Mouse (Mus musculus): ENCODE measurements at regions not wholly inside any gene's neighbourhood (a gene's known extent, or its start where the extent isn't known, plus 50 kb on each side); places are given as distances from the start of the nearest gene placed in this dataset.

GRCm38 (mm10) chrX:97748251-97749016 is 371.4 kb upstream of the Eda2r start:
- DNase-seq = peak; percentile 4 to 14
- intact Hi-C loops (cut with DNase I) = no loop called here

GRCm38 (mm10) chrX:97744356-97744755 is 367.3 kb upstream of the Eda2r start:
- intact Hi-C loops (cut with DNase I) = no loop called here
- DNase-seq = no peak

- intact Hi-C loops (cut with DNase I) = no loop called here
- DNase-seq = no peak
Measured at GRCm38 (mm10) chrX:97724537-97724936, 347.5 kb upstream of the Eda2r start.

GRCm38 (mm10) chrX:97707851-97708250 is 330.8 kb upstream of the Eda2r start:
- intact Hi-C loops (cut with DNase I) = no loop called here
- DNase-seq = no peak

GRCm38 (mm10) chrX:97658726-97659125 is 281.7 kb upstream of the Eda2r start:
- intact Hi-C loops (cut with DNase I) = no loop called here

GRCm38 (mm10) chrX:97651601-97652290 is 274.7 kb upstream of the Eda2r start:
- intact Hi-C loops (cut with DNase I) = no loop called here

More at GRCm38 (mm10) chrX:97658726-97659125, 281.7 kb upstream of the Eda2r start:
- no peak for DNase-seq

More at GRCm38 (mm10) chrX:97651601-97652290, 274.7 kb upstream of the Eda2r start:
- DNase-seq = no peak

All from heart, postnatal 36 days (tissue).